Mouse (Mus musculus) MEL (cell line): ENCODE measurements around the gene Ikzf1.

Experiments
- BHLHE40 ChIP-seq: IDR thresholded peaks from 2 replicates; pipeline ENCODE4 v1.6.1; 2012; ENCODE audit warnings: low read depth, mild to moderate bottlenecking, inconsistent platforms, low read length, improper control_type of control experiment, borderline replicate concordance
- CTCF ChIP-seq, 3 experiments: IDR thresholded peaks in 2 of 3; conservative IDR thresholded peaks in 1 of 3; 2 replicates each; pipeline ENCODE4 v1.5.1; 2011 to 2012; ENCODE audit warnings: low read length in 3 of 3, low read depth in 2 of 3, mild to moderate bottlenecking in 2 of 3, improper control_type of control experiment in 1 of 3, inconsistent platforms in 1 of 3, mixed read lengths in 1 of 3, moderate library complexity in 1 of 3; ENCODE audit not compliant: control insufficient read depth in 1 of 3, insufficient read depth in 1 of 3, poor library complexity in 1 of 3, severe bottlenecking in 1 of 3
- EP300 ChIP-seq, 2 experiments: IDR thresholded peaks; 2 replicates each; pipeline ENCODE4 v1.6.1; 2011; ENCODE audit warnings: improper control_type of control experiment in 2 of 2, low read length in 2 of 2, low read depth in 1 of 2, mild to moderate bottlenecking in 1 of 2
- JUND ChIP-seq: IDR thresholded peaks from 2 replicates; pipeline ENCODE4 v1.6.1; 2011; ENCODE audit warnings: low read depth, mild to moderate bottlenecking, improper control_type of control experiment, low read length
- NELFE ChIP-seq: IDR thresholded peaks from 2 replicates; pipeline ENCODE4 v1.6.1; 2011; ENCODE audit warnings: low read depth, low read length, improper control_type of control experiment
- POLR2A ChIP-seq, 2 experiments: IDR thresholded peaks; 2 replicates each; pipeline ENCODE4 v1.6.1; 2011 to 2012; ENCODE audit warnings: low read length in 2 of 2, mild to moderate bottlenecking in 2 of 2, control low read depth in 1 of 2, improper control_type of control experiment in 1 of 2, low read depth in 1 of 2, moderate library complexity in 1 of 2; ENCODE audit not compliant: control insufficient read depth in 1 of 2, insufficient read depth in 1 of 2, poor library complexity in 1 of 2
- RAD21 ChIP-seq: IDR thresholded peaks from 2 replicates; pipeline ENCODE4 v1.6.1; 2011; ENCODE audit warnings: mild to moderate bottlenecking, low read depth, low read length, improper control_type of control experiment
- TAL1 ChIP-seq: IDR thresholded peaks from 2 replicates; pipeline ENCODE4 v1.6.1; 2012; ENCODE audit warnings: mild to moderate bottlenecking, inconsistent platforms, low read length, moderate library complexity, mixed read lengths
- USF2 ChIP-seq, 2 experiments: IDR thresholded peaks; 2 replicates each; pipeline ENCODE4 v1.6.1; 2011 to 2012; ENCODE audit warnings: improper control_type of control experiment in 2 of 2, low read length in 2 of 2, borderline replicate concordance in 1 of 2, inconsistent platforms in 1 of 2, low read depth in 1 of 2, mild to moderate bottlenecking in 1 of 2; ENCODE audit not compliant: insufficient read depth in 1 of 2
- ZC3H11A ChIP-seq: IDR thresholded peaks from 2 replicates; pipeline ENCODE4 v1.6.1; 2012; ENCODE audit warnings: low read depth, mild to moderate bottlenecking, inconsistent platforms, low read length, improper control_type of control experiment

DNA sequence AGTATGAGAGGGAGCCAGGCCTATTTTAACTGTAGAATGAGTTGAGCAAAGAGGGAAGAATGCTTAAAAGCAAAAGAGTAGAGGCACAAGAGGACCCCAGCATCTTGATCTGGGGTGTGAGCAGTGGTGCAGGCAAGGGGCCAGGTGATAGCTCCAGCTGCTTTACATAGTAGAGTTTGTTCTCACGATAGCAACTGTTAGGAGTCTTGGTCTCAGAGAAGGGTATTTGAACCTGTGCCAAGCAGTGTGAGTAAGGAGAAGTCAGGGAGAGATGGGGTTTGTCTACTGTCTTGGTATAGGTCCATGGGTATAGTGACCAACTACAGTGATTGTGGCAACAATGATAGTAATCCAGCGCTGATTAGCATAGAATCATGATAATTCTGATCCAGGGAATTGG, 29.9 kb downstream of the Ikzf1 start:
- TF ChIP-seq POLR2A (IDR thresholded peaks at IDR 0.05; ENCODE audit: control insufficient read depth in 1 of 2, insufficient read depth in 1 of 2, low read depth in 1 of 2, low read length in 2 of 2, poor library complexity in 1 of 2): no peak
- TF ChIP-seq BHLHE40: peak; percentile 55; the same call in 1 of the 2 replicates
- TF ChIP-seq NELFE: no peak
- TF ChIP-seq CTCF (IDR thresholded peaks at IDR 0.05 in 2 of 3, conservative IDR thresholded peaks at IDR 0.05 in 1 of 3; ENCODE audit: control insufficient read depth in 1 of 3, insufficient read depth in 1 of 3, low read depth in 2 of 3, low read length in 3 of 3, poor library complexity in 1 of 3, severe bottlenecking in 1 of 3): no peak
- TF ChIP-seq RAD21: no peak
- TF ChIP-seq ZC3H11A: no peak
- TF ChIP-seq TAL1: no peak
- no peak for TF ChIP-seq USF2 (IDR thresholded peaks at IDR 0.05; ENCODE audit: borderline replicate concordance in 1 of 2, insufficient read depth in 1 of 2, low read depth in 1 of 2, low read length in 2 of 2)
- no peak for TF ChIP-seq JUND
- TF ChIP-seq EP300 (IDR thresholded peaks at IDR 0.05; ENCODE audit: low read depth in 1 of 2, low read length in 2 of 2): peak; percentile 65 to 69
